Mouse (Mus musculus) neural tube, embryonic 11.5 days (tissue): ENCODE data around the gene Lat. TPM values are rescaled to one million over a fixed set of nuclear protein-coding genes. Genes with fewer than 3 reads are reported as not detected.

ENCODE experiments used
- ATAC-seq: fragments of 200-750 bp; cut with Nextera tagmentation; 2 replicates; pipeline ENCODE4 v1.8.0; 2017; ENCODE audit warnings: moderate number of reproducible peaks, mild to moderate bottlenecking, moderate TSS enrichment, moderate library complexity; ENCODE audit not compliant: insufficient read depth, low FRiP score, low TSS enrichment
- DNase-seq: peaks from one replicate; pipeline ENCODE4 v3.0.0-alpha.2; 2015; ENCODE audit warnings: low spot score
- H3K27ac ChIP-seq: fragments of 300-500 bp; sonication (generic); 2 replicates; pipeline ENCODE4 v1.5.1; 2014; ENCODE audit warnings: low read depth, mild to moderate bottlenecking, low read length
- H3K27me3 ChIP-seq: fragments of 300-500 bp; sonication (generic); 2 replicates; pipeline ENCODE4 v1.6.1; 2014; ENCODE audit warnings: mild to moderate bottlenecking, low read length, mixed read lengths; ENCODE audit not compliant: control insufficient read depth, insufficient read depth
- H3K36me3 ChIP-seq: fragments of 300-500 bp; sonication (generic); 2 replicates; pipeline ENCODE4 v1.6.1; 2014; ENCODE audit warnings: mild to moderate bottlenecking, low read length, moderate library complexity, mixed read lengths; ENCODE audit not compliant: control insufficient read depth, insufficient read depth
- H3K4me1 ChIP-seq: fragments of 300-500 bp; sonication (generic); 2 replicates; pipeline ENCODE4 v1.6.1; 2014; ENCODE audit warnings: low read length, mixed read lengths; ENCODE audit not compliant: control insufficient read depth, insufficient read depth
- H3K4me2 ChIP-seq: fragments of 300-500 bp; sonication (generic); 2 replicates; pipeline ENCODE4 v1.6.1; 2014; ENCODE audit warnings: low read depth, mild to moderate bottlenecking, moderate library complexity
- H3K4me3 ChIP-seq: fragments of 300-500 bp; sonication (generic); 2 replicates; pipeline ENCODE4 v1.5.1; 2014; ENCODE audit warnings: low read depth, low read length
- H3K9ac ChIP-seq: fragments of 300-500 bp; sonication (generic); 2 replicates; pipeline ENCODE4 v1.6.1; 2014; ENCODE audit warnings: mild to moderate bottlenecking, low read length
- H3K9me3 ChIP-seq: fragments of 300-500 bp; sonication (generic); 2 replicates; pipeline ENCODE4 v1.6.1; 2016; ENCODE audit warnings: low read length; ENCODE audit not compliant: control insufficient read depth
- WGBS: fragments of 180-500 bp; shearing (Covaris S2); extraction: QIAGEN DNeasy Blood & Tissue Kit; methylation state at CpG from one replicate; pipeline ENCODE4 v1.1.7; 2014; 5-methylcytosine and 5-hydroxymethylcytosine counted together
- polyA plus RNA-seq: library from polyadenylated mRNA; unstranded; fragments of >200 nt; fragmentation: Nextera tagmentation; extraction: Ambion mirVana; gene quantifications from 2 replicates; pipeline ENCODE4 v1.2.1, GENCODE M21; 2014

Gene Lat
- polyA plus RNA-seq, 1 experiment from 2014 or later, result 1.9 TPM

DNA sequence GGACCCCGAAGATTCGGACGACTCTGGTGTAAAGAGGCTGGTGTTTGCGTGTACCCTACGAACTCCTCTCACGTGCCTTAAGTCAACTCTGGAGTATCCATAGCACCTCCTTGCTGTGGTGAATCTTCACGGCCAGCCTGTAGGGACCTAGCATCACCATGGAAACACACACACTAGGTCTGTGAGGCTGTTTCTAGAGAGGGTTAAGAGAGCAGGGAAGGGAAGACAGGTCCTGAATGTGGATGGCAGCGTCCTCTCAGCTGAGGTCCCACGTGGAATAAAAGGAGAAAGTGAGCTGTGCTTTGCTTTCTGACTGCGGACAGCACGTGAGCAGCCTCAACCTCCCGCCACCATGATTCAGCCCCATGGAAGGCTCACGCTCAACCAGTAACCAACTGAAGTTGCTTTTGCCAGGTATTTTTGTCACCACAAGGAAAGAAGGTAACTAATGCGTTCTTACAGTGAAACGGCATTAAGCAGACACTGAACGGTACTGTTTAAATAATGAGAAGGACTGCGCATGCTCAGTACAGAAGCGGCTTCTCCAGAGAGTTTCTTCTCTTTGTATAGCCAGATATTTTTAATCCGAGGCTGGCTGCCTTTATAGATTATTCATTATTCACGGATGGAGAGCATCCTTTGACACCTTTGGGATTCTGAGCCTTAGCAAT is 18.5 kb downstream of the Lat start:
- no peak for DNase-seq
- no peaks in the 10 kb centered on the region for H3K36me3 ChIP-seq
- no peak overlapping the region for H3K9ac ChIP-seq
- no peak overlapping the region for H3K4me3 ChIP-seq
- H3K27ac ChIP-seq, result no peak overlapping the region
- H3K9me3 ChIP-seq, result no peaks in the 10 kb centered on the region
- H3K4me2 ChIP-seq, result no peak overlapping the region
- WGBS, result 74% methylated on average over 20 of the region's 20 CpGs
- no peaks in the 10 kb centered on the region for H3K4me1 ChIP-seq
- no peak for ATAC-seq
- no peaks in the 10 kb centered on the region for H3K27me3 ChIP-seq

DNA sequence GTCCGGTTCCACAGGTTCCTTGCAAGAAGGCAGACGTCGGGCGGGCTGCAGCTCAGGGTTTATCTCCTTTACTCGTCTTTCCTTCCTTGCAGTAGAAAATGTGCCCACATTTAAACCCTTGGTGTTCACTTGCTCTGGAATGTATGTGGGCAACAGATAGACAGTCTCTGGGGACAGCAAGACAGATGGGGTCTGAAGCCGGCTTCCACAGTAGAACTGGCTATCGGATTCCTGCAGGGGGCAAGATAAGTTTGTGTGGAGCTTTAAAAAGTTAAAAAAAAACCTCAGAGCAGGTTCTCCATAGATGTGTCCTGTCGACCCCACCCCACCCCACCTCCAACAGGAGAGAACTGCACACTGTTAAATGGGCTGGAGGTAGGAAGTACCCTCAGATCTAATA is 21.1 kb downstream of the Lat start:
- no peaks in the 10 kb centered on the region for H3K9me3 ChIP-seq
- no peak overlapping the region for H3K4me2 ChIP-seq
- DNase-seq, result no peak
- 84% methylated on average over 8 of the region's 8 CpGs for WGBS
- no peak overlapping the region for H3K4me3 ChIP-seq
- H3K36me3 ChIP-seq, result no peaks in the 10 kb centered on the region
- ATAC-seq, result no peak
- H3K27me3 ChIP-seq, result no peaks in the 10 kb centered on the region
- H3K27ac ChIP-seq, result no peak overlapping the region
- no peak overlapping the region for H3K9ac ChIP-seq
- no peaks in the 10 kb centered on the region for H3K4me1 ChIP-seq

DNA sequence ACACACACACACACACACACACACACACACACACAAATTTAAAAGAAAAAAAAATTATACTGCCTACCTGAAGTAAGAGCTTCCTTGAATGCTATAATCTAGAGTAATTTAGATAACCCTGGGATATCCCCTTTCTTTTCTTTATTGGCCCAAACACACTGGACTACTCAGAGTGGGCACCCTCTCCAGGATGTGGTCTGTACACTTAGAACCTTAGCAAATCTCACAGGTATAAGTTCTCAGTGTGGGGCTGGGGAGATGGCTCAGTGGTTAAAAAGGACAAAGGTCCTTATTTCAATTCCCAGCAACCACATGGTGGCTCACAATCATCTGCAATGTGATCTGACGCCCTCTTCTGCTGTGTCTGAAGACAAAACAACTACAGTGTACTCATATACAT is 22.3 kb downstream of the Lat start:
- no peak overlapping the region for H3K4me3 ChIP-seq
- DNase-seq, result no peak
- no peak overlapping the region for H3K4me2 ChIP-seq
- H3K27me3 ChIP-seq, result no peaks in the 10 kb centered on the region
- no peaks in the 10 kb centered on the region for H3K4me1 ChIP-seq
- WGBS, result 68% methylated on average over 1 of the region's 1 CpGs
- no peaks in the 10 kb centered on the region for H3K9me3 ChIP-seq
- H3K36me3 ChIP-seq, result no peaks in the 10 kb centered on the region
- no peak overlapping the region for H3K9ac ChIP-seq
- no peak for ATAC-seq
- no peak overlapping the region for H3K27ac ChIP-seq

DNA sequence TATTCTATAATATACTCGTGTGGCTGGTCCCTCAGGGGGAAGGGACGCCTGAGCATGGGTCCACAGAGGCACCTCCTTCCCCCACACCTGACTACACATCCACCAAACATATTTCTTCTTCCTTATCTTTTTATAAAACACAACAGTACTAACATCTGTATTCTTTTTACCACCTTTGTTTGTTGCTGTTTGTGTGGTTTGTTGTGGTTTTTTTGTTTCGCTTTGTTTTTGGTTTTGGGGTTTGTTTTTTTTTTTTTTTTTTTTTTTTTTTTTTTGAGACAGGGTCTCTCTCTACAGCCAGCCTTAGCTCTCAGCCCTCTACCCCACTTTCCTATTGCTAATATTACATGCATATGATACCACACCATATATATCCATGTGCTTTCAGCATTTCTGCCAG is 23.4 kb downstream of the Lat start:
- H3K4me1 ChIP-seq, result no peaks in the 10 kb centered on the region
- WGBS, result 55% methylated on average over 3 of the region's 3 CpGs

DNA sequence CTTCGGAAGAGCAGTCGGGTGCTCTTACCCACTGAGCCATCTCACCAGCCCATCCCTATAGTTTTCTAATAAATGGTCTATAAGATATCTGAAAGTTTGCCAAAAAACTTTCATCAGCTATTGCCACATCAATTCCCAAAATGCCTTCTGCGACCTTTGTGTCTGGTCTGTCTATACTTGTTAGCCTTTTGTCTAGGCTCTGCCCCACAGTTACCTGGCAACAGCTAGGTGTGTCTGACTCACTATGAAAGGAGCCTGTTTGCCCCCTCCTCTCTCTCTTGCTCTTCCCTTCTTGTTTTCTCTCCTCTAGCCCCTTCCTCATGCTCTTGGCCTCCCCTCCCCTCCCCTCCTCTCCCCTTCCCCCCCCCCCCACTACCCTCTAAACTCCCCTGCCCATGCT is 23.8 kb downstream of the Lat start:
- 79% methylated on average over 3 of the region's 3 CpGs for WGBS
- Histone ChIP-seq H3K4me1 (no peaks in the 10 kb centered on the region), H3K27me3 (no peaks in the 10 kb centered on the region), H3K9me3 (no peaks in the 10 kb centered on the region), H3K9ac (no peak overlapping the region), H3K36me3 (no peaks in the 10 kb centered on the region), H3K4me3 (no peak overlapping the region), H3K4me2 (no peak overlapping the region), H3K27ac (no peak overlapping the region)
- ATAC-seq (no peak), DNase-seq (no peak)

More for the DNA sequence above, 23.4 kb downstream of the Lat start:
- no peak overlapping the region for H3K4me2 ChIP-seq
- no peak overlapping the region for H3K27ac ChIP-seq
- H3K27me3 ChIP-seq, result no peaks in the 10 kb centered on the region
- DNase-seq, result no peak
- H3K9ac ChIP-seq, result no peak overlapping the region
- no peak overlapping the region for H3K4me3 ChIP-seq
- H3K9me3 ChIP-seq, result no peaks in the 10 kb centered on the region
- ATAC-seq, result no peak
- H3K36me3 ChIP-seq, result no peaks in the 10 kb centered on the region

DNA sequence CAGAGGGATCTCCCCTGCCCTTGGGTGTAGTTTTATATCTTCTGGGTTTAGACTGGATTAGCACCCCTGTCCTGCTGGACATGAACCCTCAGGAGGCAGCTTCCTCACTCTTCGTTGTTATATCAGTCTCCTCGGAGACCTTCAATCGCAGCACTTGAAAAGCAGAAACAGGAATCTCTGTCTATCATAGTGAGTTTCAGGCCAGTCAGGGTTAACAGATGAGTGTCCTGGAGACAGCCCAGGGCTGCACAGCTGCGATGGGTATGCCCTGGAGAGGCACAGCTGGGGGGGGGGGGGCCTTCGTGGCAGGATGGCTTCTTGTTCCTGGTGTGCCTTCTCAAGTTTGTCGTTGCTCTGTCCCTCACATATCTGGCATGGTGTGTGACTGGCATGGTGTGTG is 28.5 kb downstream of the Lat start:
- no peak overlapping the region for H3K4me3 ChIP-seq
- H3K4me2 ChIP-seq, result no peak overlapping the region
- ATAC-seq, result no peak
- H3K9me3 ChIP-seq, result no peaks in the 10 kb centered on the region
- DNase-seq, result no peak
- no peaks in the 10 kb centered on the region for H3K36me3 ChIP-seq
- H3K9ac ChIP-seq, result no peak overlapping the region
- H3K4me1 ChIP-seq, result no peaks in the 10 kb centered on the region
- H3K27me3 ChIP-seq, result no peaks in the 10 kb centered on the region
- H3K27ac ChIP-seq, result no peak overlapping the region
- WGBS, result 61% methylated on average over 6 of the region's 6 CpGs

DNA sequence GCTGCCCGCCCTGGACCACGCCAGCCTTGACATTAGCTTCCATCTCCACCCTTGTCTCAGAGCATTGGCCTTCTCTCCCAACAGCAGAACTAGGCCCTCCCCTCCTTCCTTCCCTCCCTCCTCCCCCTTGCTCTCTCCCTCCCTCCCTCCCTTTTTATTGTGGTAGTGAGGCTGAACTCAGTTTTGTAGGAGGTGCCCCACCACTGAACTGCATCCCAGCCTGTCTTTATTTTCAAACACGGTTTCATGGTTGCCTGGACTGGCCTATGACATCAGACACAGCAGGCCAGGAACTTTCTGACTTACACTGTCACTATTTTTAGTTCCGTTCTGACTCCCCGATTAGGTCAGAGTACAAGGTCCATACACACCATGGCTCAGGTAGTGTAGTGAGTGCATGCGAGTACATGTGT is 29.2 kb downstream of the Lat start:
- Histone ChIP-seq H3K4me3 (no peak overlapping the region), H3K36me3 (no peaks in the 10 kb centered on the region), H3K9me3 (no peaks in the 10 kb centered on the region), H3K4me2 (no peak overlapping the region), H3K27ac (no peak overlapping the region), H3K4me1 (no peaks in the 10 kb centered on the region), H3K9ac (no peak overlapping the region), H3K27me3 (no peaks in the 10 kb centered on the region)
- no peak for ATAC-seq
- no peak for DNase-seq
- 79% methylated on average over 6 of the region's 6 CpGs for WGBS

DNA sequence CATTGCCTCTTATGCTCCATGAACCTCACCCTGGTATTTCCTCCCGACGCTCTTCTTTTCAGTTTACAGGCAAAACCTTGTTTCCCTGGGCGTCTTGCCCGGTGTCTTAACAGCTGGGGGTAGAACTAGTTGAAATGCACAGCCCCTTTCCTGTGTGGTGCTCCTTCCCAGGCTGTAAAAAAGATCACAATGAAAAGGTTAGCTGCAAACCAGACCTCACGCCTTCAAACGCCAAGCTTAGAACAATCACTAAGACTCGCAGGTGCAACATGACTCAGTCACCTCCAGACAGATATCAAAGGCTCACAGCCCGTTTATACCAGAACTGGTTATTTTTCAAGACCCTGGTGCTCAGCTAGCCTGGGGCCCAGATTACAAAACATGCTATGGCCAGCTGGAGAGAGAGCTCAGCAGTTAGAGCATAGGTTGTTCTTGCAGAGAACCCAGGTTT is 29.8 kb downstream of the Lat start:
- Histone ChIP-seq H3K4me2 (no peak overlapping the region), H3K4me1 (no peaks in the 10 kb centered on the region), H3K36me3 (no peaks in the 10 kb centered on the region), H3K27me3 (no peaks in the 10 kb centered on the region), H3K27ac (no peak overlapping the region), H3K9me3 (no peaks in the 10 kb centered on the region), H3K4me3 (no peak overlapping the region), H3K9ac (no peak overlapping the region)
- ATAC-seq (no peak), DNase-seq (no peak)
- 84% methylated on average over 8 of the region's 8 CpGs for WGBS

DNA sequence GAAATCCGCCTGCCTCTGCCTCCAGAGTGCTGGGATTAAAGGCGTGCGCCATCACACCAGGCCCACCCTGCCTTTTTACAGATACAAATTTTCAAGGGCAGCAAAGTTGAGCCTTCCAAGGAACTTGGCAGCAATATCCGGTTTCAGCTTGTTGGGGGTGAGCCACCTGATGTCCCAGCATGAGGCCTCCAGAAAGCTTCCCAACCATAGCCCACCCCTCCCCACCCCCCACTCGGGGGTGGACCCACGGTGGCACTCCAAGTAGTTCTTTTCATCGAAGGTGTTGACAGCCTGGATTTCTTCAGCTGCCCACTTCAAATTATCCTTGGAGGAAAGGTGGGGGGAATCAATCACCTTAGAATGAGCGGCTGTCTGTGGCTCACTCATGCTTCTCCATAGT is 30.5 kb downstream of the Lat start:
- Histone ChIP-seq H3K9ac (no peak overlapping the region), H3K9me3 (no peaks in the 10 kb centered on the region), H3K27ac (no peak overlapping the region), H3K27me3 (no peaks in the 10 kb centered on the region), H3K4me3 (no peak overlapping the region), H3K4me2 (no peak overlapping the region), H3K4me1 (no peaks in the 10 kb centered on the region), H3K36me3 (no peaks in the 10 kb centered on the region)
- ATAC-seq (no peak), DNase-seq (no peak)
- WGBS, result 82% methylated on average over 8 of the region's 8 CpGs
